Mouse (Mus musculus): ENCODE results near the gene Ctdspl.

DNA sequence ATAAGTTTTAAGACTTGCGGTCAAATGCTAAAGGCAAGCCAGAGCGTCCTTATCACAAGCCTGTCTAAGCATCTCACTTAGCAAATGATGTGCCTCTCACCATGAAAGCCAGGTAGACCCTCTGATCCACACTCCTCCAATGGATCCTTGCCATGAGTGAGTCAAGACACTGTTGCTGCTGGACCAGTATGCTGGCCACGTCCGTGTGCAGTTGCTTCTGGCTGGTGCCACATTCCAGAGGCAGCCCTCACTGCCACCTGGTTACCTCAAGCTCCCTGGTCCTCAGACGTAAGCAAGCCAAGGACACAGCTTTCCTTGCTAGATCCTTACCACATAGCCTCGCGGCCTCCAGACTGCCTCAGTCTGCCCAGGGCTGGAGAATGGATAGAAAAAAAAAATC is 46.8 kb downstream of the Ctdspl start:
- TF ChIP-seq CTCF (conservative IDR thresholded peaks at IDR 0.05; ENCODE audit: low read length) (no peak), POU5F1 (IDR thresholded peaks at IDR 0.05; ENCODE audit: borderline replicate concordance, low read length) (no peak), NANOG (IDR thresholded peaks at IDR 0.05; ENCODE audit: borderline replicate concordance, low read length) (no peak)

Data from E14TG2a.4 (cell line).